Mouse (Mus musculus) G1E (cell line): Measurements from ENCODE around the gene Mynn. TPM values are rescaled to one million over a fixed set of nuclear protein-coding genes. Genes with fewer than 3 reads are reported as not detected.
A peak's percentile ranks its signal among the peaks of the same experiment; 100 is the strongest.

Experiments
- ATAC-seq: 2 replicates; pipeline ENCODE4 v1.8.0; 2016; ENCODE audit warnings: mild to moderate bottlenecking; ENCODE audit not compliant: insufficient number of reproducible peaks, poor library complexity, low FRiP score, severe bottlenecking; ENCODE audit errors: extremely low read depth
- DNase-seq: peaks from one replicate; pipeline ENCODE4 v3.0.0; 2012; ENCODE audit warnings: low spot score
- H3K27me3 ChIP-seq: 2 replicates; pipeline ENCODE4 v1.6.1; 2012; ENCODE audit warnings: mild to moderate bottlenecking, low read length, inconsistent platforms; ENCODE audit not compliant: insufficient read depth
- H3K36me3 ChIP-seq: replicated peaks from 2 replicates; pipeline ENCODE3; 2012; ENCODE audit warnings: mild to moderate bottlenecking, inconsistent platforms
- H3K4me1 ChIP-seq: 2 replicates; pipeline ENCODE4 v1.6.1; 2012; ENCODE audit warnings: low read depth, low read length, inconsistent platforms, mixed read lengths; ENCODE audit not compliant: insufficient read depth
- H3K4me3 ChIP-seq: 2 replicates; pipeline ENCODE4 v1.5.1; 2012; ENCODE audit warnings: low read depth, mild to moderate bottlenecking, inconsistent platforms, low read length, moderate library complexity, mixed read lengths
- H3K9me3 ChIP-seq: replicated peaks from 2 replicates; pipeline ENCODE4 v1.6.1; 2012; ENCODE audit warnings: inconsistent platforms
- CTCF ChIP-seq: IDR thresholded peaks from 2 replicates; pipeline ENCODE4 v1.5.1; 2012; ENCODE audit warnings: low read depth, low read length, inconsistent platforms, mixed read lengths
- GATA1 ChIP-seq: IDR thresholded peaks from 2 replicates; pipeline ENCODE4 v1.6.1; 2012; ENCODE audit warnings: borderline replicate concordance, low read length, inconsistent platforms, mixed read lengths
- GATA2 ChIP-seq: IDR thresholded peaks from 2 replicates; pipeline ENCODE4 v1.6.1; 2012; ENCODE audit warnings: low read depth, low read length, inconsistent platforms, borderline replicate concordance
- POLR2AphosphoS5 ChIP-seq: IDR thresholded peaks from 2 replicates; pipeline ENCODE4 v1.6.1; 2012; ENCODE audit warnings: low read depth, low read length, inconsistent platforms; ENCODE audit not compliant: insufficient replicate concordance
- TAL1 ChIP-seq: conservative IDR thresholded peaks from 2 replicates; pipeline ENCODE4 v1.6.1; 2012; ENCODE audit warnings: low read depth, low read length, inconsistent platforms, mixed read lengths
- polyA plus RNA-seq: library from polyadenylated mRNA; stranded (reverse); fragments of >175 nt; gene quantifications from 2 replicates; pipeline ENCODE4 v1.2.3, GENCODE M21; 2012
- total RNA-seq, 2 experiments: library from RNA; stranded (forward) in 1 of 2; stranded (reverse) in 1 of 2; fragments of 200-1000 nt in 1 of 2; fragments of >200 nt in 1 of 2; fragmentation: Nextera tagmentation in 1 of 2; gene quantifications; 2 replicates each; pipeline ENCODE4 v1.2.3; 2014 to 2017

Gene Mynn
- total and polyA plus RNA-seq, 3 experiments: 1.0 to 31.9 (median 27.3) TPM

GRCm38 (mm10) chr3:30600717-30601116 is 1.1 kb upstream of the Mynn start:
- Histone ChIP-seq H3K27me3 (no peaks in the 10 kb centered on the region), H3K4me1 (peaks cover 34% of the 10 kb centered on the region), H3K36me3 (peaks cover 14% of the 10 kb centered on the region), H3K4me3 (peak overlapping the region; percentile 71), H3K9me3 (no peaks in the 10 kb centered on the region)
- no peak for TF ChIP-seq CTCF
- ATAC-seq (no peak), DNase-seq (no peak)

GRCm38 (mm10) chr3:30601175-30601574 is 690 bp upstream of the Mynn start:
- Histone ChIP-seq H3K27me3 (no peaks in the 10 kb centered on the region), H3K9me3 (no peaks in the 10 kb centered on the region), H3K36me3 (peaks cover 18% of the 10 kb centered on the region), H3K4me3 (peak overlapping the region; percentile 71; the same call in 1 of the 2 replicates), H3K4me1 (peaks cover 30% of the 10 kb centered on the region)
- no peak for DNase-seq
- 0 out of 2 replicates have a peak, but pooled peaks have one; percentile 16 for ATAC-seq
- no peak for TF ChIP-seq CTCF

- TF ChIP-seq POLR2AphosphoS5 (no peak), TAL1 (no peak), GATA2 (no peak), GATA1 (no peak), CTCF (no peak)
Measured at GRCm38 (mm10) chr3:30601610-30602064, 228 bp upstream of the Mynn start.

GRCm38 (mm10) chr3:30602740-30603098 is 854 bp downstream of the Mynn start:
- peak; percentile 61 for DNase-seq
- Histone ChIP-seq H3K9me3 (no peaks in the 10 kb centered on the region), H3K4me1 (peaks cover 30% of the 10 kb centered on the region), H3K4me3 (peak overlapping the region; percentile 98), H3K27me3 (no peaks in the 10 kb centered on the region), H3K36me3 (peaks cover 31% of the 10 kb centered on the region)
- peak; percentile 59 for ATAC-seq
- TF ChIP-seq GATA2: no peak
- TF ChIP-seq POLR2AphosphoS5: no peak
- TF ChIP-seq GATA1: no peak
- no peak for TF ChIP-seq CTCF
- no peak for TF ChIP-seq TAL1

More at GRCm38 (mm10) chr3:30601610-30602064, 228 bp upstream of the Mynn start:
- peaks cover 30% of the 10 kb centered on the region for H3K4me1 ChIP-seq
- ATAC-seq (no peak; the same call in 1 of the 2 replicates), DNase-seq (no peak)
- H3K4me3 ChIP-seq: peak overlapping the region; percentile 98
- H3K9me3 ChIP-seq: no peaks in the 10 kb centered on the region
- no peaks in the 10 kb centered on the region for H3K27me3 ChIP-seq
- peaks cover 22% of the 10 kb centered on the region for H3K36me3 ChIP-seq

GRCm38 (mm10) chr3:30603256-30603655 is 1.4 kb downstream of the Mynn start:
- Histone ChIP-seq H3K4me1 (peaks cover 32% of the 10 kb centered on the region), H3K27me3 (no peaks in the 10 kb centered on the region), H3K9me3 (no peaks in the 10 kb centered on the region), H3K4me3 (peak overlapping the region; percentile 98), H3K36me3 (peaks cover 35% of the 10 kb centered on the region)
- ATAC-seq (no peak), DNase-seq (no peak)
- TF ChIP-seq CTCF: no peak
- no peak for TF ChIP-seq POLR2AphosphoS5
- TF ChIP-seq GATA1: no peak
- TF ChIP-seq GATA2: no peak
- TF ChIP-seq TAL1: no peak

GRCm38 (mm10) chr3:30608999-30609398 is 7.1 kb downstream of the Mynn start:
- H3K4me3 ChIP-seq: no peak overlapping the region
- H3K36me3 ChIP-seq: peaks cover 77% of the 10 kb centered on the region
- H3K27me3 ChIP-seq: no peaks in the 10 kb centered on the region
- no peaks in the 10 kb centered on the region for H3K9me3 ChIP-seq
- DNase-seq (no peak), ATAC-seq (no peak)
- H3K4me1 ChIP-seq: peaks cover 14% of the 10 kb centered on the region
- TF ChIP-seq GATA2 (no peak), POLR2AphosphoS5 (no peak), CTCF (no peak), GATA1 (no peak), TAL1 (no peak)

GRCm38 (mm10) chr3:30610930-30611329 is 9.1 kb downstream of the Mynn start:
- Histone ChIP-seq H3K27me3 (no peaks in the 10 kb centered on the region), H3K4me1 (peaks cover 6% of the 10 kb centered on the region), H3K9me3 (no peaks in the 10 kb centered on the region), H3K36me3 (peaks cover 79% of the 10 kb centered on the region), H3K4me3 (no peak overlapping the region)
- ATAC-seq (no peak), DNase-seq (no peak)
- TF ChIP-seq GATA1: no peak
- TF ChIP-seq GATA2: no peak
- TF ChIP-seq POLR2AphosphoS5: no peak
- no peak for TF ChIP-seq CTCF
- no peak for TF ChIP-seq TAL1
